Mouse (Mus musculus) heart, postnatal 0 days (tissue): ENCODE measurements at regions not wholly inside any gene's neighbourhood (a gene's known extent, or its start where the extent isn't known, plus 50 kb on each side); places are given as distances from the start of the nearest gene placed in this dataset.

Experiments used
- CTCF ChIP-seq: IDR thresholded peaks from 2 replicates; pipeline ENCODE4 v1.5.1; 2016; ENCODE audit warnings: antibody characterized with exemption, control low read depth, low read depth
- EP300 ChIP-seq: IDR thresholded peaks from 2 replicates; pipeline ENCODE4 v1.6.1; 2016; ENCODE audit warnings: antibody characterized with exemption, low read depth

- TF ChIP-seq CTCF (no peak), EP300 (no peak)
Measured at GRCm38 (mm10) chr13:46020945-46021835, 56.4 kb upstream of the Atxn1 start.
